Mouse (Mus musculus) E14TG2a.4 (cell line): ENCODE measurements around the gene Znhit2.

ENCODE experiments used
- H3K27me3 ChIP-seq: 2 replicates; pipeline ENCODE4 v1.6.1; 2014; ENCODE audit warnings: low read length, control low read depth; ENCODE audit not compliant: insufficient read depth
- H3K36me3 ChIP-seq: 2 replicates; pipeline ENCODE4 v1.6.1; 2014; ENCODE audit warnings: low read length, control low read depth; ENCODE audit not compliant: insufficient read depth
- H3K4me1 ChIP-seq: replicated peaks from 2 replicates; pipeline ENCODE4 v1.6.1; 2014; ENCODE audit warnings: low read depth, low read length, control low read depth
- H3K4me3 ChIP-seq: replicated peaks from 2 replicates; pipeline ENCODE4 v1.5.1; 2014; ENCODE audit warnings: mild to moderate bottlenecking, low read length
- H3K9me3 ChIP-seq: 2 replicates; pipeline ENCODE4 v1.6.1; 2014; ENCODE audit warnings: low read length, control low read depth
- CTCF ChIP-seq: conservative IDR thresholded peaks from 2 replicates; pipeline ENCODE4 v1.5.1; 2014; ENCODE audit warnings: low read length
- NANOG ChIP-seq: IDR thresholded peaks from 2 replicates; pipeline ENCODE4 v1.6.1; 2014; ENCODE audit warnings: borderline replicate concordance, low read length, mixed read lengths
- POU5F1 ChIP-seq: IDR thresholded peaks from 2 replicates; pipeline ENCODE4 v1.6.1; 2014; ENCODE audit warnings: low read length, borderline replicate concordance

The Znhit2 gene

DNA sequence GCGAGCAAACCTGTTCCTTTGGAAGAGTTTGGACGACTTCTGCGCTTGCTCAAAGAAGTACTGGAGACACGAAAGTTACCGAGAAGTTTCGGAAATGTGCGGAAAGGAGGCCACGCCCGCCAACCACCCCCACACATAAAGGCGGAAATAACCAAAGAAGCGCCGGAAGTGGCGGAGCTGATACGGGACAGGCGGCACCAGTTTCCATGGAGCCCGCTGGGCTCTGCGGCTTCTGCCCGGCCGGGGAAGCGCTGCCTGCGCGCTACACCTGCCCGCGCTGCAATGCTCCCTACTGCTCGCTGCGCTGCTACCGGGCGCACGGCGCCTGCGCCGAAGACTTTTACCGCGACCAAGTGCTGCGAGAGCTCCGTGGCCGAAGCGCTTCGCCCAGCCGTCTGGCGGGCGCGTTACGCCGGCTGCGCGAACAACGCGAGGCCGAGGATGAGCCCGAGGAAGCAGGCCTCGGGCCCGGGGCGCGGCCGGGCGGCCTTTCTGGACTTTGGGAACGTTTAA is at the start of gene Znhit2:
Znhit2 (plus strand) TSS at position 172 of the 513 bp plus-strand sequence.
- H3K4me3 ChIP-seq, result peak within 1 kb of the TSS; percentile 92
- TF ChIP-seq NANOG, result no peak
- TF ChIP-seq CTCF, result no peak
- no peak for TF ChIP-seq POU5F1
- no peaks in the 10 kb centered on the region for H3K9me3 ChIP-seq

DNA sequence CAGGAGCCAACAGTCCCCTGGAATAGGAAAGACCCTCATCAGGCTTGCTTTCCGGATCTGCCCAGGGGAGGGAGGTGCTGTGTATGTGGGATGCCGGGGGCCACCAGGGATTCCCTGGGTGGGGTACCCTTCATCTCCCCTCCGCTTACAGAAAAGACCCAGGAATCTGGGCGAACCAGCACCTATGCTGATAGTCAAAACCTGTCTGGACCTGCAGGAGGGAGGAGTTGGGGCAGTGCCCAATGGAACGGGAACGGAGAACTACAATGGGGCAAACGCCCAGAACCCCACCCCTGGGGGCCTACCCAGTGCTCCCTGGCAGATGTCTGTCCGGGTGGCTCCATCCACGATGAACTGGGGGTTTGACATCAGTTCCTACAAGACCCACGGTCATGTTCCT is 47.3 kb upstream of the Znhit2 start:
- Histone ChIP-seq H3K36me3 (peaks cover 9% of the 10 kb centered on the region; the same call in 1 of the 2 replicates), H3K4me3 (peak overlapping the region; percentile 80), H3K4me1 (peaks cover 82% of the 10 kb centered on the region), H3K9me3 (no peaks in the 10 kb centered on the region), H3K27me3 (peaks cover 27% of the 10 kb centered on the region)
- no peak for TF ChIP-seq NANOG
- no peak for TF ChIP-seq POU5F1
- TF ChIP-seq CTCF, result no peak

More for the DNA sequence above, at the start of gene Znhit2:
- Histone ChIP-seq H3K4me1 (peaks cover 48% of the 10 kb centered on the region), H3K36me3 (peaks cover 62% of the 10 kb centered on the region), H3K27me3 (no peaks in the 10 kb centered on the region)

DNA sequence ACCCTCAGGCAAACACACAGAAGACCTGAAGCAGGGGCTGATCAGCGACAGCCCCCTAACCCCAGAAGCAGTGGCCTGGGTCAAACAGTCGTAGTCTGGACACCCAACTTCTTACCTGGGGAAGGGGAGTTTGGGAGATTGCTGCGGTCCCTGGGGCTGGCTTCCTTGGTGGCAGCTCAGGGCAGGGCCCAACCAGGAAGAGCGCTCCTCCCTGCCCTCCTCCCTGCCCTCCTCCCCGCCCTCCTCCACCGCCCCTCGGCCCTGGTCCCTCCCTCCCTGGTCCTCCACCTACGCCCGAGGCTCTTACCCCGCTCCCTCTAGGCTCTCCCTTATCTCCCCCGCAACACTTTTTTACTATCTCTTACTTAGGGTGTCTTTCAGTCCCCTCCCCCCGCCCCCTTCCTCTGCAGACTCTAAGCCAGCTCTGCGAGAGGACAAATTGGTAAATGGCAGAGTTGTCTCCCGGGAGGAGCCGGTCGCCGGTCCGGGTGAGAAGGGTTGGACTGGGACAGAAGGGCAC is 45.9 kb upstream of the Znhit2 start:
- Histone ChIP-seq H3K4me3 (peak overlapping the region; percentile 80), H3K27me3 (peaks cover 27% of the 10 kb centered on the region), H3K9me3 (no peaks in the 10 kb centered on the region), H3K4me1 (peaks cover 82% of the 10 kb centered on the region), H3K36me3 (peaks cover 9% of the 10 kb centered on the region; the same call in 1 of the 2 replicates)
- no peak for TF ChIP-seq CTCF
- no peak for TF ChIP-seq POU5F1
- TF ChIP-seq NANOG, result no peak

DNA sequence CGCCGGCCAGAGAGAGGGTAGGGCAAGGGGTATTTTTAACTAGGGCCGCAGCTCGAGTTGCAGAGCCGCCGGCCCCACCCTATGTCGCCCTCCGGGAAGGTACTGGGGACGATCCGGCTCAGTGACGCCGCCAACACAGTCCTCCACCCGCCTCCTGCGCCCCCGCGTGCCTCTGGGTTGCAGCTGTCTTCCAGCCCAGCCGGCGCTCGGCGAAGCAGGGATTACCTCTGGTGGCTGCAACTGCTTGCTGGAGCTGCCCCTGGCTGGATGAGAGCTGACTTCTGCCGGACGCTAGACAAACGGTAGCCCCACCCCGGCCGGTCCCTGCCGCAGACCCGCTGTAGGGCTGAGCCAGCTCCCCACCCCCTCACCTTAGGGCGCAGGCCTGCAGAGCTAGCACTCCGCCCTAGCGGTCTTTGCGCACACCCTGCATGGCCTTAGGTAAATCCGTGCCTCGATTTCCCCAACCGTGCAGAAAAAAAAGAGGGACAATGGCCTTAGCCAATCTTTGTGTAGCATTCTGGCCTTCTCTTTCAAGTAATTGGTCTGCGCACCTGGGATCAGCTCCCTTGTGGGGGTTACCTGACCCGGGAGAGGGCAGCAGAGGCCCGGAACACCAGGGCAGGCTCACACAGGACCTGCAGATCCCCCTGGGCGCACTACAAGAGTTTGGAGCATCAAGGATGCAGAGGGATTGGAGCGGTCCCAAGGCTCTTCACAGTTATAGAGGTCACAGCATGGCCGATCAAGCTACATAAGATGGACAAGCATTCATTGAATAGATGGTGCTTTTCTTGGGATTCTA is 45.3 kb upstream of the Znhit2 start, which contains the start of gene Capn1:
Capn1 (minus strand) TSS at position 387 of the 805 bp plus-strand sequence.
- peak within 1 kb of the TSS; percentile 80 for H3K4me3 ChIP-seq
- no peaks in the 10 kb centered on the region for H3K9me3 ChIP-seq
- TF ChIP-seq CTCF (peak; percentile 7; the same call in 1 of the 2 replicates), POU5F1 (no peak)
- peaks cover 9% of the 10 kb centered on the region; the same call in 1 of the 2 replicates for H3K36me3 ChIP-seq
- H3K4me1 ChIP-seq, result peaks cover 78% of the 10 kb centered on the region
- peaks cover 27% of the 10 kb centered on the region for H3K27me3 ChIP-seq

DNA sequence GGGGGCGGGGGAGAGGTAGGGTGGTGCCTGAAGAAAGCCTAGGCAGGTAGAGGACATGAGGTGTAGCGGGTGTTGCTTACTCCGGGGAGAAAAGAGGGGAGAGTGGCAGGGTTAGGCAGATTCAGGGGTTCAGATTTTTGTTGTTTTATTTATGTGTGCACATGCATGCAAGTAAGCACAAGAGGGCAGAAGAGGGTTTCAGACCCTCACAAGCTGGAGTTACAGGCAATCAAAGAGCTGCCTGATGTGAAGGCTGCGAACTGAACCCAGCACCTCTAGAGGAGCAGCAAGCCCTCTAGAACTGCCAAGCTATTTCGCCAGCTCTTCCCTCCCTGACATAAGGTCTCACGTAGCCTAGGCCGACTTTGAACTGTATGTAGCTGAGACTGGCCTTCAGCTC is 44.5 kb upstream of the Znhit2 start:
- H3K36me3 ChIP-seq, result peaks cover 9% of the 10 kb centered on the region; the same call in 1 of the 2 replicates
- H3K4me3 ChIP-seq, result peak overlapping the region; percentile 80
- H3K9me3 ChIP-seq, result no peaks in the 10 kb centered on the region
- TF ChIP-seq NANOG, result no peak
- TF ChIP-seq CTCF, result no peak
- no peak for TF ChIP-seq POU5F1
- H3K27me3 ChIP-seq, result peaks cover 27% of the 10 kb centered on the region
- peaks cover 71% of the 10 kb centered on the region for H3K4me1 ChIP-seq

DNA sequence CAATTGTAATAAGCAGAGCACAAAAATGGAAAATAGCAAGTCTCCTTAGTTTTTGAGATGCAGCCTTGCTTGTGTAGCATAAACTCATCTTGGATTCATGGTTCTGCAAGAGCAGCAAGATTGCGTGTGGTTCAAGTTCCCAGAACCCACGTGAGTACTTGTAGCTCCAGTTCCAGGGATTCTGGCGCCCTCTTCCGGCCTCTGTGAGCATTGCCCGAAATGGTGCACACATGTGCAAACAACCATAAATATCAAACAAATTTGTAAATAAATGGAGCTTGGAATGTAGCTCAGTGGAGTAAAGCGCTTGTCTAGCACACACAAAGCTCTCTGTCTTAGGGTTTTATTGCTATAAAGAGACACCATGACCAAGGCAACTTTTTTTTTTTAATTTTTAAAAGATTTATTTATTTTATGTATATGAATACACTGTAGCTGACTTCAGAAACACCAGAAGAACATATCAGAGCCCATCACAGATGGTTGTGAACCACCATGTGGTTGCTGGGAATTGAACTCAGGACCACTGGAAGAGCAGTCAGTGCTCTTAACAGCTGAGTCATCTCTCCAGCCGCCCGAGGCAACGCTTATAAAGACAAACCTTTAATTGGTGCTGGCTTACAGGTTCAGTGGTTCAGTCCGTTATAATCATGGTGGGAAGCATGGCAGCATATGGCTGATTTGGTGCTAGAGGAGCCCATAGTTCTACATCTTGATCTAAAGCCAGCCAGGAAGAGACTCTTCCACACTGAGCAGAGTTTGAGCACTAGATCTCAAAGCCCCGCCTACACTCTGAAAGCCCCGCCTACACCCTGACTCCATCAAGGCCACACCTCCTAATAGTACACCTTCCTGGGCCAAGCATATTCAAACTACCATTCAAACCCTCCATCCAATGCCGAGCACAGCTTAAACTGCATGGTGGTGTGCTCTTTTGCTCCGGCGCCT is 42.6 kb upstream of the Znhit2 start:
- H3K4me1 ChIP-seq, result peaks cover 69% of the 10 kb centered on the region
- TF ChIP-seq NANOG (no peak), CTCF (peak; percentile 97)
- H3K27me3 ChIP-seq, result peaks cover 18% of the 10 kb centered on the region
- H3K4me3 ChIP-seq, result peak overlapping the region; percentile 60
- H3K36me3 ChIP-seq, result peaks cover 2% of the 10 kb centered on the region; the same call in 1 of the 2 replicates
- H3K9me3 ChIP-seq, result no peaks in the 10 kb centered on the region

DNA sequence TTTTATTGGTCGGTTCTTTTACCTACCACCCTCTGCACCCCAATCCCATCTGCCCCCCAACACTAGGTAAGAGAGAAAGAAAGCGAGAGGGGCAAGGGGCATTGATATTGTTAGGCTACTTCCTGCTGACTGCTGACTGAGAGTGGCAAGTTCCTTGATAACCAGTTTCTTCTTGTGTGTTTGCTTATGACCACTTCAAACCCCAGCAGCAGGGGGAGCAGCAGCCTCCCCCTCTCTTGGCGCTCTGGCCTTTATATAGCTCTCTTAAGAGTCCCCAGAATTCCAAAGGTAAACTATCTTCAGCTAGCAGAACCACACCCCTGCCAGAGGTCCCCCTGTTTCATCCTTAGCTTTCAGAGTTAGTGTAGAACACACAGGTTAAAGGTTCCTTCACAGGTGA is 40.7 kb upstream of the Znhit2 start:
- H3K4me1 ChIP-seq, result peaks cover 64% of the 10 kb centered on the region
- peaks cover 7% of the 10 kb centered on the region for H3K27me3 ChIP-seq
- H3K4me3 ChIP-seq, result no peak overlapping the region
- H3K36me3 ChIP-seq, result no peaks in the 10 kb centered on the region
- TF ChIP-seq POU5F1, result no peak
- no peak for TF ChIP-seq NANOG
- TF ChIP-seq CTCF, result no peak
- H3K9me3 ChIP-seq, result no peaks in the 10 kb centered on the region

DNA sequence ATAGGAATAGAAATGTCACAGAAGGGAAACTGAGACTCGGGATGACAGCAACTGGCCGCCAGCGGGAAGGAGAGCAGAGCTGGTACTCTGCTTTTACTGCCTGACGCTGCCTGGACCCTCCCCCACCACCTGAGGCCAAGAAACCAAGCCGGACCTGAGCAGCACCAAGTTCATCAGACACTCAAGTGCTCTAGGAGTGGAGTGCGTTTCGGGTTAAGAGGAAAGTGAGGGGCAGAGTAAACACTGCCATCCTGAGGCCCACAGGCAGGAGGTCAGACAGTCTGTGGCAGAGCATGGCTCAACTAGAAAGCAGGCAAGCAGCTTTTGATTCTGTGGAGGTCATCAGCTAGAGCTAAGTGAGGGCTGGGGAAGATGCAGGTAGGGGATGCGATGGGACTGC is 37.9 kb upstream of the Znhit2 start:
- H3K27me3 ChIP-seq, result no peaks in the 10 kb centered on the region; the same call in 1 of the 2 replicates
- H3K9me3 ChIP-seq, result no peaks in the 10 kb centered on the region
- H3K4me3 ChIP-seq, result peak overlapping the region; percentile 47
- H3K4me1 ChIP-seq, result peaks cover 46% of the 10 kb centered on the region
- TF ChIP-seq POU5F1 (no peak), NANOG (no peak), CTCF (no peak)
- H3K36me3 ChIP-seq, result no peaks in the 10 kb centered on the region
